Mouse (Mus musculus) heart, adult 2 months (tissue): ENCODE measurements at regions not wholly inside any gene's neighbourhood (a gene's known extent, or its start where the extent isn't known, plus 50 kb on each side); places are given as distances from the start of the nearest gene placed in this dataset.

Experiments
- CTCF ChIP-seq: fragments of 200-600 bp; IDR thresholded peaks from 2 replicates; pipeline ENCODE4 v1.8.1; 2022; ENCODE audit warnings: antibody characterized with exemption, mild to moderate bottlenecking, moderate library complexity
- EP300 ChIP-seq: fragments of 200-500 bp; IDR thresholded peaks from 2 replicates; pipeline ENCODE4 v1.6.1; 2011; ENCODE audit warnings: low read depth, low read length, control low read depth; ENCODE audit not compliant: insufficient read depth
- POLR2A ChIP-seq: fragments of 200-500 bp; IDR thresholded peaks from 2 replicates; pipeline ENCODE4 v1.6.1; 2011; ENCODE audit warnings: mild to moderate bottlenecking, low read depth, low read length, control low read depth; ENCODE audit not compliant: insufficient read depth

GRCm38 (mm10) chr12:94468609-94469008 is 1223.4 kb upstream of the Flrt2 start:
- TF ChIP-seq CTCF (no peak), POLR2A (no peak), EP300 (no peak)
